Mouse (Mus musculus) megakaryocyte, embryonic 14.5 days (primary cell): ENCODE measurements around the gene Frem2.

Experiments
- FLI1 ChIP-seq: IDR thresholded peaks from 2 replicates; pipeline ENCODE4 v1.6.1; 2012; ENCODE audit warnings: low read length, inconsistent platforms, mixed read lengths
- GATA1 ChIP-seq: IDR thresholded peaks from 3 replicates; pipeline ENCODE4 v1.6.1; 2012; ENCODE audit warnings: mixed read lengths, low read length, inconsistent platforms, borderline replicate concordance

DNA sequence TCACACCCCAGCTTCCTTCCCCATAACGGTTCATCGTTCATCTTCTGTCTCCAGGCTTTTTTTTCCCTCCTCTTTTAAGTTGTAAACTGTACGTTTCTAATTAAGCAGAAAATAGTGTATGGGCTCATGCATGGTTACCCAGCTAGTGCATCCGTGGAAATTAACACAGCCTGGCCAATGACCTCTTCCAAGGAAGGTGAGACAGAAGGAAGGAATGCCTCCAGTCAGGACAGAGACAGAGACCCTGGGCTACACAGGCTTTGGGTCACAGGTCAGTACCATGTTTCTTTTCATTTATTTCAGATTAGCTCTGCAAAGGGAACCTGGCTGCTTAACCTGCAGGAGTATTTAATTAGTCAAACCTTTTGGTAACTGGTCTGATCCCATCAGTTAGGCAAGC is 57.0 kb downstream of the Frem2 start:
- TF ChIP-seq GATA1 (no peak), FLI1 (no peak)
